In genomic region chr9:85480566-85480965, GRCm38 (mm10) we compare ENCODE assay signal across 22 mouse cellular contexts.
DNase-seq lines count a peak whose midpoint lies in the region; ATAC-seq and TF ChIP-seq lines count a peak whose summit lies in the region.
"Had no signal": no experiment of that assay in that cellular context is flagged by ENCODE, and none has a peak within 500 bp of the region (broad histone marks: within the 10 kb centered on the region; RNA-seq: fewer than 3 reads in every experiment).

No protein-coding gene starts in this region.

- no peaks in the 10 kb centered on the region for H3K36me3 ChIP-seq in midbrain, embryonic 11.5 days (ENCODE audit: control insufficient read depth, insufficient read depth, low read length)
- H3K36me3 ChIP-seq in midbrain, postnatal 0 days (ENCODE audit: insufficient read depth, low read length): no peaks in the 10 kb centered on the region
- H3K36me3 ChIP-seq: embryonic facial prominence, embryonic 13.5 days; embryonic facial prominence, embryonic 15.5 days; forebrain, embryonic 10.5 days; forebrain, embryonic 12.5 days had no signal

- no peak overlapping the region for H3K4me3 ChIP-seq in midbrain, embryonic 11.5 days (ENCODE audit: low read depth, low read length)
- H3K4me3 ChIP-seq in midbrain, postnatal 0 days (ENCODE audit: low read depth, low read length): no peak overlapping the region
- H3K4me3 ChIP-seq: embryonic facial prominence, embryonic 13.5 days; embryonic facial prominence, embryonic 15.5 days; erythroblast, embryonic 14.5 days; forebrain, embryonic 10.5 days; forebrain, embryonic 12.5 days had no signal

- WGBS in midbrain, embryonic 11.5 days: 55% methylated on average over 2 of the region's 2 CpGs
- WGBS in midbrain, postnatal 0 days: 35% methylated on average over 2 of the region's 2 CpGs

- 0 out of 2 replicates have a peak, but pooled peaks have one; percentile 5 for ATAC-seq in midbrain, embryonic 11.5 days (ENCODE audit: low FRiP score)
- ATAC-seq in midbrain, postnatal 0 days (ENCODE audit: low FRiP score): no peak
- peak; percentile 81 for ATAC-seq in granulocyte monocyte progenitor cell, adult 5-6 weeks (replicated peaks; ENCODE audit: poor library complexity, severe bottlenecking)
- peak; percentile 51 for ATAC-seq in megakaryocyte progenitor cell, adult 5-6 weeks (replicated peaks; ENCODE audit: poor library complexity)
- ATAC-seq: forebrain, embryonic 14.5 days; forebrain, embryonic 16.5 days had no signal

- no peaks in the 10 kb centered on the region for H3K9me3 ChIP-seq in midbrain, embryonic 11.5 days (ENCODE audit: control insufficient read depth, low read length)
- H3K9me3 ChIP-seq in midbrain, postnatal 0 days (ENCODE audit: low read length): no peaks in the 10 kb centered on the region
- H3K9me3 ChIP-seq: embryonic facial prominence, embryonic 13.5 days; embryonic facial prominence, embryonic 15.5 days; forebrain, embryonic 10.5 days; forebrain, embryonic 12.5 days had no signal

- H3K4me1 ChIP-seq in midbrain, embryonic 11.5 days (ENCODE audit: control insufficient read depth, insufficient read depth, low read length): no peaks in the 10 kb centered on the region
- no peaks in the 10 kb centered on the region for H3K4me1 ChIP-seq in midbrain, postnatal 0 days (ENCODE audit: insufficient read depth, low read length)
- H3K4me1 ChIP-seq: embryonic facial prominence, embryonic 13.5 days; embryonic facial prominence, embryonic 15.5 days; forebrain, embryonic 10.5 days; forebrain, embryonic 12.5 days had no signal

- no peaks in the 10 kb centered on the region for H3K27me3 ChIP-seq in midbrain, embryonic 11.5 days (ENCODE audit: control insufficient read depth, insufficient read depth, low read length)
- no peaks in the 10 kb centered on the region for H3K27me3 ChIP-seq in midbrain, postnatal 0 days (ENCODE audit: insufficient read depth, low read length)
- H3K27me3 ChIP-seq: embryonic facial prominence, embryonic 13.5 days; embryonic facial prominence, embryonic 15.5 days had no signal

- no peak for DNase-seq in midbrain, embryonic 11.5 days (ENCODE audit: low spot score, missing footprints)
- no peak for DNase-seq in midbrain, postnatal 0 days (ENCODE audit: low spot score)
- DNase-seq in Muller cell, postnatal 12 days (ENCODE audit: inconsistent ontology term): no peak
- DNase-seq in cerebellum, postnatal 25 days: no peak
- DNase-seq: adrenal gland, adult 2 months; adrenal gland, postnatal 10 days; adrenal gland, postnatal 25 days; cerebellum, adult 11 months; cerebellum, adult 18-20 months; cerebellum, adult 9-10 months; cerebellum, postnatal 10 days; cerebellum, postnatal 36 days; embryo, embryonic 11 days had no signal

- no peak for TF ChIP-seq CTCF in midbrain, postnatal 0 days (IDR thresholded peaks at IDR 0.05)

- no peak overlapping the region for H3K4me2 ChIP-seq in midbrain, embryonic 11.5 days
- no peak overlapping the region for H3K4me2 ChIP-seq in midbrain, postnatal 0 days (ENCODE audit: low read depth, low read length, poor library complexity, severe bottlenecking)
- H3K4me2 ChIP-seq: embryonic facial prominence, embryonic 13.5 days; embryonic facial prominence, embryonic 15.5 days; forebrain, embryonic 12.5 days had no signal

- H3K27ac ChIP-seq in midbrain, embryonic 11.5 days (ENCODE audit: low read depth, low read length): no peak overlapping the region
- no peak overlapping the region for H3K27ac ChIP-seq in midbrain, postnatal 0 days (ENCODE audit: low read depth, low read length)
- H3K27ac ChIP-seq: embryonic facial prominence, embryonic 13.5 days; embryonic facial prominence, embryonic 15.5 days; forebrain, embryonic 10.5 days; forebrain, embryonic 12.5 days had no signal

- H3K9ac ChIP-seq in midbrain, embryonic 11.5 days (ENCODE audit: low read length): no peak overlapping the region
- H3K9ac ChIP-seq in midbrain, postnatal 0 days (replicated peaks; ENCODE audit: low read length, poor library complexity, severe bottlenecking): no peak overlapping the region
- H3K9ac ChIP-seq: embryonic facial prominence, embryonic 13.5 days; embryonic facial prominence, embryonic 15.5 days; forebrain, embryonic 12.5 days had no signal
